Mouse (Mus musculus) kidney, embryonic 16.5 days (tissue): ENCODE data around the gene Map3k5. TPM values are rescaled to one million over a fixed set of nuclear protein-coding genes. Genes with fewer than 3 reads are reported as not detected.

Source experiments
- ATAC-seq: fragments of 200-750 bp; cut with Nextera tagmentation; 2 replicates; pipeline ENCODE4 v1.8.0; 2017; ENCODE audit warnings: moderate TSS enrichment; ENCODE audit not compliant: low FRiP score, low TSS enrichment
- H3K27ac ChIP-seq: fragments of 300-500 bp; sonication (generic); 2 replicates; pipeline ENCODE4 v1.5.1; 2014; ENCODE audit warnings: low read length
- H3K27me3 ChIP-seq: fragments of 300-500 bp; sonication (generic); 2 replicates; pipeline ENCODE4 v1.6.1; 2014; ENCODE audit warnings: low read length, control low read depth, mixed read lengths; ENCODE audit not compliant: insufficient read depth
- H3K36me3 ChIP-seq: fragments of 300-500 bp; sonication (generic); 2 replicates; pipeline ENCODE4 v1.6.1; 2014; ENCODE audit warnings: low read length, control low read depth, mixed read lengths; ENCODE audit not compliant: insufficient read depth
- H3K4me1 ChIP-seq: fragments of 300-500 bp; sonication (generic); 2 replicates; pipeline ENCODE4 v1.6.1; 2014; ENCODE audit warnings: low read length, control low read depth, mixed read lengths; ENCODE audit not compliant: insufficient read depth
- H3K4me2 ChIP-seq: fragments of 300-500 bp; sonication (generic); replicated peaks from 2 replicates; pipeline ENCODE4 v1.6.1; 2014; ENCODE audit warnings: low read depth, low read length
- H3K4me3 ChIP-seq: fragments of 300-500 bp; sonication (generic); 2 replicates; pipeline ENCODE4 v1.5.1; 2014; ENCODE audit warnings: mild to moderate bottlenecking, low read length
- H3K9ac ChIP-seq: fragments of 300-500 bp; sonication (generic); replicated peaks from 2 replicates; pipeline ENCODE4 v1.6.1; 2014; ENCODE audit warnings: low read length
- H3K9me3 ChIP-seq: fragments of 300-500 bp; sonication (generic); 2 replicates; pipeline ENCODE4 v1.6.1; 2016; ENCODE audit warnings: low read length, control low read depth
- WGBS: fragments of 180-500 bp; shearing (Covaris S2); extraction: QIAGEN DNeasy Blood & Tissue Kit; methylation state at CpG from one replicate; pipeline ENCODE4 v1.1.7; 2014; 5-methylcytosine and 5-hydroxymethylcytosine counted together
- polyA plus RNA-seq: library from polyadenylated mRNA; unstranded; fragments of >200 nt; fragmentation: Nextera tagmentation; extraction: Ambion mirVana; gene quantifications from 2 replicates; pipeline ENCODE4 v1.2.1, GENCODE M21; 2015

The Map3k5 gene
- polyA plus RNA-seq, 1 experiment from 2014 or later = 2.4 TPM

- Histone ChIP-seq H3K4me1 (no peaks in the 10 kb centered on the region), H3K9ac (no peak overlapping the region), H3K4me3 (no peak overlapping the region), H3K27me3 (no peaks in the 10 kb centered on the region), H3K4me2 (no peak overlapping the region), H3K9me3 (no peaks in the 10 kb centered on the region), H3K36me3 (peaks cover 4% of the 10 kb centered on the region; the same call in 1 of the 2 replicates), H3K27ac (no peak overlapping the region)
- 84% methylated on average over 12 of the region's 12 CpGs for WGBS
- no peak for ATAC-seq
Measured at GRCm38 (mm10) chr10:20124576-20124975, 190.3 kb downstream of the Map3k5 start.

- ATAC-seq = peak; percentile 71; the same call in 1 of the 2 replicates
- Histone ChIP-seq H3K9me3 (no peaks in the 10 kb centered on the region), H3K4me2 (no peak overlapping the region), H3K36me3 (peaks cover 2% of the 10 kb centered on the region; the same call in 1 of the 2 replicates), H3K27me3 (no peaks in the 10 kb centered on the region), H3K27ac (no peak overlapping the region), H3K9ac (no peak overlapping the region), H3K4me3 (no peak overlapping the region), H3K4me1 (no peaks in the 10 kb centered on the region)
- 45% methylated on average over 4 of the region's 4 CpGs for WGBS
Measured at GRCm38 (mm10) chr10:20125226-20125625, 191.0 kb downstream of the Map3k5 start.

GRCm38 (mm10) chr10:20132933-20133652, 198.8 kb downstream of the Map3k5 start:
- H3K36me3 ChIP-seq = no peaks in the 10 kb centered on the region; the same call in 1 of the 2 replicates
- no peaks in the 10 kb centered on the region for H3K9me3 ChIP-seq
- no peak overlapping the region for H3K4me2 ChIP-seq
- no peak overlapping the region for H3K4me3 ChIP-seq
- 38% methylated on average over 12 of the region's 12 CpGs for WGBS
- no peaks in the 10 kb centered on the region for H3K27me3 ChIP-seq
- no peak overlapping the region for H3K27ac ChIP-seq
- no peak overlapping the region for H3K9ac ChIP-seq
- ATAC-seq = peak; percentile 70
- H3K4me1 ChIP-seq = peaks cover 2% of the 10 kb centered on the region; the same call in 1 of the 2 replicates

- H3K4me1 ChIP-seq = peaks cover 2% of the 10 kb centered on the region; the same call in 1 of the 2 replicates
- H3K4me2 ChIP-seq = no peak overlapping the region
- no peaks in the 10 kb centered on the region for H3K27me3 ChIP-seq
- no peak overlapping the region for H3K9ac ChIP-seq
- no peak for ATAC-seq
- no peaks in the 10 kb centered on the region for H3K9me3 ChIP-seq
- WGBS = 63% methylated on average over 15 of the region's 15 CpGs
- H3K36me3 ChIP-seq = peaks cover 7% of the 10 kb centered on the region; the same call in 1 of the 2 replicates
- H3K27ac ChIP-seq = no peak overlapping the region
- no peak overlapping the region for H3K4me3 ChIP-seq
Measured at GRCm38 (mm10) chr10:20135350-20136058, 201.2 kb downstream of the Map3k5 start.

GRCm38 (mm10) chr10:20136505-20136904, 202.2 kb downstream of the Map3k5 start:
- peaks cover 9% of the 10 kb centered on the region; the same call in 1 of the 2 replicates for H3K36me3 ChIP-seq
- H3K4me3 ChIP-seq = no peak overlapping the region
- H3K27me3 ChIP-seq = no peaks in the 10 kb centered on the region
- no peak overlapping the region for H3K4me2 ChIP-seq
- no peak overlapping the region for H3K27ac ChIP-seq
- 82% methylated on average over 1 of the region's 1 CpGs for WGBS
- ATAC-seq = no peak
- H3K9me3 ChIP-seq = no peaks in the 10 kb centered on the region
- peaks cover 5% of the 10 kb centered on the region; the same call in 1 of the 2 replicates for H3K4me1 ChIP-seq
- no peak overlapping the region for H3K9ac ChIP-seq

GRCm38 (mm10) chr10:20141376-20141775, 207.1 kb downstream of the Map3k5 start:
- no peak overlapping the region for H3K4me3 ChIP-seq
- H3K9ac ChIP-seq = no peak overlapping the region
- H3K27me3 ChIP-seq = no peaks in the 10 kb centered on the region
- H3K4me1 ChIP-seq = 0 out of 2 replicates have a peak, but pooled peaks cover 3% of the 10 kb centered on the region
- no peak overlapping the region for H3K27ac ChIP-seq
- H3K36me3 ChIP-seq = peaks cover 9% of the 10 kb centered on the region; the same call in 1 of the 2 replicates
- no peaks in the 10 kb centered on the region for H3K9me3 ChIP-seq
- ATAC-seq = no peak
- peak overlapping the region; percentile 27; the same call in 1 of the 2 replicates for H3K4me2 ChIP-seq
- WGBS = 41% methylated on average over 17 of the region's 17 CpGs

GRCm38 (mm10) chr10:20148130-20148772, 214.0 kb downstream of the Map3k5 start, which contains the start of gene Map7:
TSS of gene Map7 (plus strand) at chr10:20148471.
- Histone ChIP-seq H3K9ac (peak within 1 kb of the TSS; percentile 84), H3K27ac (peak within 1 kb of the TSS; percentile 75), H3K4me2 (peak within 1 kb of the TSS; percentile 93), H3K4me1 (no peaks in the 10 kb centered on the region), H3K27me3 (peaks cover 19% of the 10 kb centered on the region), H3K4me3 (peak within 1 kb of the TSS; percentile 76), H3K9me3 (no peaks in the 10 kb centered on the region), H3K36me3 (no peaks in the 10 kb centered on the region)
- 4% methylated on average over 50 of the region's 51 CpGs for WGBS
- no peak for ATAC-seq

GRCm38 (mm10) chr10:20148773-20149120, 214.5 kb downstream of the Map3k5 start:
- Histone ChIP-seq H3K4me1 (no peaks in the 10 kb centered on the region), H3K27ac (peak overlapping the region; percentile 75), H3K4me3 (peak overlapping the region; percentile 76), H3K27me3 (peaks cover 19% of the 10 kb centered on the region), H3K36me3 (no peaks in the 10 kb centered on the region), H3K4me2 (peak overlapping the region; percentile 93), H3K9ac (peak overlapping the region; percentile 84), H3K9me3 (no peaks in the 10 kb centered on the region)
- peak; percentile 93 for ATAC-seq
- 1% methylated on average over 46 of the region's 58 CpGs for WGBS

- H3K9ac ChIP-seq = peak overlapping the region; percentile 84
- H3K27ac ChIP-seq = peak overlapping the region; percentile 75
- peak overlapping the region; percentile 76 for H3K4me3 ChIP-seq
- H3K4me2 ChIP-seq = peak overlapping the region; percentile 93
- H3K27me3 ChIP-seq = peaks cover 19% of the 10 kb centered on the region
- ATAC-seq = peak; percentile 86
- under 1% methylated on average over 60 of the region's 74 CpGs for WGBS
- no peaks in the 10 kb centered on the region for H3K4me1 ChIP-seq
- H3K9me3 ChIP-seq = no peaks in the 10 kb centered on the region
- no peaks in the 10 kb centered on the region for H3K36me3 ChIP-seq
Measured at GRCm38 (mm10) chr10:20149121-20149834, 215.0 kb downstream of the Map3k5 start.
